Mouse (Mus musculus) left cerebral cortex, adult 8-10 months (tissue): ENCODE data around the gene Rsph9. TPM values are rescaled to one million over a fixed set of nuclear protein-coding genes. Genes with fewer than 3 reads are reported as not detected.

Experiments used
- DNase-seq, 2 experiments: peaks; one replicate each; pipeline ENCODE4 v3.0.0; 2022; ENCODE audit warnings: low spot score in 2 of 2
- total RNA-seq, 4 experiments: library from RNA; stranded (reverse); gene quantifications; 2 replicates each; pipeline ENCODE4 v1.2.4; 2022

Gene Rsph9
- 10 to 100 TPM; 17.8 to 21.3 (median 19.5) TPM for total RNA-seq

DNA sequence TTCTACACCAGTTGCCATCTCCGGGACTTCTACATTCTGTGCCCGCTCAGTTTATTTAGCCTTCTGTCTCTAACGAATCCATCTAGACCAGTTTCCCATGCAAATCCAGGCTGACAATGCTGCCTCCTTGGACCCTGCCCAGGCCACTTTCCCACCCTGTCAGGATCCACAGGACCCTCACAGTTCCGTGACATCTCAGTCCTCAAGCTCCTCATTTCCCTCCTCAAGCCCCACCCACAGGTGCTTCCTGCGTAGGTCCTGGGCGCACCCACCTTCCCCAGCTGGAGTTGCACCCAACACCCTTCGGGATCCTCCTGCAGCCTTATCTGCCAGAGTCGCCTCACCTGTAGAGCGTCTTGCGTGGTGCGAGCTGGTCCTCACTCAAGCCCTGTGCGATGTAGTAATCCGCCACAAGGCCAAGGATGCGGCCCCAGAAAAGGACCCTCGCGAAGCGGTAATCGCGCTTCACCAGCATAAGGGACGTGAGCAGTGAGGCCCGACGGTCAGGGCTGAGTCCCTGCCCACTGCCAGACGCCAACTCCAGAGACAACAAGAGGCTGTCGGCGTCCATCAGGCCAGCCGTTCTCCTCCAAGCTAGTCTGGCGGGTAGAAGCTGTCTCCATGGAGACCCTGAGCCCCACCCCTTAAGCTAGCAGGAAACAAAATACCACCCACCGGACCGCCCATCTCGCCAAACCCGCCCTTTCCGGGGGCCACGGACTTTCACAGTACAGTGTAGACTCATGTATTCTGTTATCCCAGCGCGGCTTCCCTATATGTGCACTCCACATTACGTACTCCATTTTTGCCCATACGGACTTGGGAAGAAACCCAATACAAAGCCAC, at the start of gene Rsph9:
Gene Rsph9 (minus strand): TSS at position 639 of the 846 bp plus-strand sequence.
- peak; percentile 45 to 74 for DNase-seq

DNA sequence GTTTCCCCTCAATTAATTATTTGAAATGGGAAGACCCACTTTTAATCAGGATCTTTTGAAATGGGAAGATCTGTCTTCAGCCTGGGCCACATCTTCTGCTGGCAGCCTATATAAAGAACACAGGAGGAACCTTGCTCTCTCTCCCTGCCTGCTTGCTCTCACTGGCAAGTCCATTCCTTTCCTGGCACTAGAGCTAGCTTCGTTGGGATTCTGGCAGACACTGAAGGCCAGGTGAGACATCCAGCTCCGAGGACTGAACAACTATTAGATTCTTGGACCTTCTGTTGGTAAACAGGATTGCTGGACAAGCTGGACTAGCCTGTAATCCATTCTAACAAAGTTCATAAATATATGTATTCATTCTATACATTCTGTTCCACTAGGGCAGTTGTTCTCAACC, 44.8 kb upstream of the Rsph9 start:
- DNase-seq, result no peak

DNA sequence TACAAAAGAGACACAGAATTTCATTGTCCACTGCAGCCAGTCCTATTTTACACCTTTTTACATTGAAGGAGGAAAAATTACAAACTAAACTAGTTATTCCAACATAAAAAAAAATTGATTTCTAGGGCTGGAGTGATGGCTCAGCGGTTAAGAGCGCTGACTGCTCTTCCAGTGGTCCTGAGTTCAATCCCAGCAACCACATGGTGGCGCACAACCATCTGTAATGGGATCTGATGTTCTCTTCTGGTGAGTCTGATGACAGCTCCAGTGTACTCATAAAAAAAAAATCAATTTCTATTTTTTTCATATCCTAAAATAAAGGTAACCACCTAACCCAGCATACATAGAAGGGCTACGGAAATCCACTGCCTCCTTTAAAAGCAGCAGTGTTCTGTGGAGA, 38.3 kb upstream of the Rsph9 start:
- no peak for DNase-seq

DNA sequence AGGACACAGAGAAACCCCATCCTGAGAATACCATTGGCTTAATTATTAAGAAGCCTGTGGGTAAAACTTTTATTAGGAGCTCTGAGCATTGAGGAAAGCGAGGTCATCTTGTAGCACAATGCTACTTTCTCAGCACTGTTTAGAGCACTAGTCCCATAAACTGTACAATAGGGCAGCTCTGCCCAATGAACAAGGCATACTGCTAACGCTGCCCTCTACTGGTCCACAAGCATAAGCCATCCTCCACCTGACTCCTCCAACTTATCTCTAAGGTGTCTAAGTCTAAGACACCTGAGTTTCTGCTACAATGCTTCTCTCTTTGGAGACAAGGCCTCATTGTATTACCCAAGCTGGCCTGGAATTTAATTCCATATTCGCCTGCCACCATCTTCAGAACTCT, 26.5 kb upstream of the Rsph9 start:
- DNase-seq, result no peak

DNA sequence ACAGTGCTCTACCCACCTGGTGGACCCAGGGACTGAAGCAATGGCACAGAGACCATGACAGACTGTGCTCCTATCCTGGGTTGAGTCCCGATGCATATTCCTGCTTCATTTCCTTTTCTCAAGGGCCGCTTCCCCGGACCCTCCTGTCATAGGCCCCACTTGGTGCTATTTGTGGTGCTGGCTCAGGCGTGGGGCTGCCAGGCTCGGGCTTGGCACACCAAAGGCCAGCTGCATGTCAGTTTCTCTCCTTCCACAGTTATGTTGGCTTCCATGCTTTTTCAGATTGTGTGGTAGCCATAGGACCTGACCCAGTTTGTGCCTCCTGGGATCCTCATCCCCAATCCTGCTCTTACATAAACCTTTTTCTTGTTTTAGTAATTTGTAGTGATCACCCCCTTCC, 24.8 kb upstream of the Rsph9 start:
- no peak for DNase-seq

DNA sequence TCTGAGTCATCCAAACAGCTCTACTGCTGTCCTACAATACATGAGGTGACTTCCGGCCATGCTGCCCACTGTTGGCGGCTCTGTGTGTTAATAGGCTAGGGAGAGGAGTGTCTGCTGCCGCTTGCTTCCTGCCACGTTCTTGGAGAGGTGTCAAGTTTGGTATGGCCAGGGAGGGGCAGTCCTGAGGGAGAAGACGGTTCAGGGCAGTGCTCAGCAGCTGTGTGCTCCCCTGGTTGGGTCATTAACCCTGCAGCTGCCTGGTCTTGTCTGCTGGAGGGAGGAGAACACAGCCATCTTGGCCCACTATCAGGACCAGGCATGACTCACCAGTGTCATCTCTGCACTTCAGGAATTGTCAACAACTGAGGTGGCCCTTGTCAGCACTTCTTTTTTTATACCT, 24.3 kb upstream of the Rsph9 start:
- DNase-seq, result no peak

DNA sequence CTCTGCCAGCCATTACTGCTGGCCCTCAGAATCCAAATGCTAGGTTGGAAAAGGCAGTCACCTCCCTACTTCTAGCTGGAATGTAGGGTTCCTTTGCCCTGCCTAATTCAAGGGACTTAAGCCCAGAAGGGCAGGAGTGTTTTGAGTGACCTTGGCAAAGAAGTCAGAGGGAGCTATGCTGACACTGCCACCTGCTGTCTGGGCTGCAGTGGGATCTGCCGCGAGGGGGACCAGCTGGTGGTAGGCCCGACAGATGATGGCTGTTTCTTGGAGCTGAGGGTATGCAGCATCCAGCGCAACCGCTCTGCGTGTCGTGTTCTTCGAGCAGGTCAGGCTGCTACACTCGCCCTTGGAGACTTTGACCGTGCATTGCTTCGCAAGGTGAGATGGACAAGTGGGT, 23.0 kb upstream of the Rsph9 start:
- DNase-seq, result no peak

DNA sequence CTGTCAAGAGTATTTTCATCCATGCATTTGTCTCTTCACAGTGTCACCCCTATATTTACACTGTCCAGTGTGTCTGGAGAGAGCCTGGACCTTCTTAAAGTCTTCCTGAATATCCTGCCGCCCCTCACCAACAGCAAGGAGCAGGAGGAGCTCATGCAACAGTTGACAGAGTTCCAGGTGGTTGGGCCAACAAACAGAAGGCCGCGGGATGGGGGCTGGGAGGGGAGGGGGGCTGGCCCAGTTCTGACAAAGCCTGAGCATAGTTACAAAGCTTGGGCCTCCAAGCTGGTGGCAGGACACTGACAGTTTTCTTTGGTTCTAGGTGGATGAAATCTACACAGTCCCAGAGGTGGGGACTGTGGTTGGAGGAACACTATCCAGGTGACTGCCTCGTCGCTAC, 22.3 kb upstream of the Rsph9 start:
- DNase-seq, result no peak

DNA sequence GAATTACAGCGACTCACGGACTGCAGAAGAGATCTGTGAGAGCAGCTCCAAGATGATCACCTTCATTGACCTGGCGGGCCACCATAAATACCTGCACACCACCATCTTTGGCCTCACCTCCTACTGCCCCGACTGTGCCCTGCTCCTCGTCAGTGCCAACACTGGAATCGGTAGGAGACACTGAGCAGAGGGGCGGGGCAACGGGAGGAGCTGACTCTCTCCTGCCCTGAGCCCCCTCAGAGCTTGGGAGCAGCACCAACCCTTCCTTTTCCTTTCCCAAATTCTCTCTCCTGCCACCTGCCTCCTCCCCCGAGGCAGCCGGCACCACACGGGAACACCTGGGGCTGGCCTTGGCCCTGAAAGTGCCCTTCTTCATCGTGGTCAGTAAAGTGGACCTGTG, 21.4 kb upstream of the Rsph9 start:
- no peak for DNase-seq

DNA sequence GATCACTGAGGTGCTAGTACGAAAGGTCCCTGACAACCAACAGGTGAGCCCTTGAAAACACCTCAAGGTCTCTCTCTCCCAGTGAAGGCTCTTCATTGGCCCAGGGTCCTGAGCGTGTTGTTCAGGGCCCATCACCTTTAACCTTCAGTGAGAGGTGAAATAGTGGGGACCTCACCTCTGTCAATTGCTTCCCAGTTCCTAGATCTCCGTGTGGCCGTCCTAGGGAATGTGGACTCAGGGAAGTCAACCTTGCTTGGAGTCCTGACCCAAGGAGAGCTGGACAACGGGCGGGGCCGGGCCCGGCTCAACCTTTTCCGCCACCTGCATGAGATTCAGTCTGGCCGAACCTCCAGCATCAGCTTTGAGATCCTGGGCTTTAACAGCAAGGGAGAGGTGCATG, 20.8 kb upstream of the Rsph9 start:
- no peak for DNase-seq

DNA sequence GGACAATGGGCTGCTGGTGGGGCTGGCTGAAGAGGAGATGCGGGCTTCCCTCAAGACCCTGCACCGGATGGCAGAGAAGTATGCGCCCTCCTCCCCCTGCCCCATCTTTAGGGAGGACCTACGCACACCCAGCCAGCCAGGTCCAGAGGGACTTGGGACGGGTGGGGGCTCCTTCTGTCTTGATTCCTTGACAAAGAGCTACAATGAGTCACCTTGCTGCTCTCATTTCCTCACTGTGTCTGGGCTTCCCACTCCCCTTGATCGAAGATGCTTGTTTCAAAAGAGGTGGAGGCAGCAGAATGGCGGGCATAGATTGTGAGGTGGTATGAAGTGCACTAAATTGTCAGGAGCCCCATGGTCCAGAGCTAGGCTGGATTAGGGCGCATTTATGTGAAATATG, 20.3 kb upstream of the Rsph9 start:
- DNase-seq, result no peak

DNA sequence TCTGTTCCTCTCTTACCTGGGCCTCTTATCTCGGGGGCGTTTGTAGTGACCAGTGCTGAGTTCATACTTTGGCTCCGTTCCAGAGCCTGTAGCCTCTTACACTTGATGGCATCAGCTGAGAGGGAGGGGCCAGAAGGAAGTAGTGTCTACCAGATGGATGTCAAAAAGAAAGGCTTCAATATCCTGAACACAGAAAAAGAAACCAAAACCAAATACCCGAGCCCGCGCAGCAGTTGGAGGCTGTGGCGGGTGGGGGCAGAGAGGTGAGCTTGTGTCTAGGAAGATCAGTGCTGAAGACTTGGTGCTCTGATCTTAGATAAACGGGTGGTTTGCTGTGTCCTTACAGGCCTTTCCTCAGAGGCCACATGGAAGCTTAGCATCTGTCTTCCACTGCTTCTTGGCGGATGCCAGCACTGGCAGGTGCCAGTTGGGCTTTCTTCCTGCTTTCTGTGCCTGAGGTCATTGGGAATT, 19.0 kb upstream of the Rsph9 start:
- no peak for DNase-seq

DNA sequence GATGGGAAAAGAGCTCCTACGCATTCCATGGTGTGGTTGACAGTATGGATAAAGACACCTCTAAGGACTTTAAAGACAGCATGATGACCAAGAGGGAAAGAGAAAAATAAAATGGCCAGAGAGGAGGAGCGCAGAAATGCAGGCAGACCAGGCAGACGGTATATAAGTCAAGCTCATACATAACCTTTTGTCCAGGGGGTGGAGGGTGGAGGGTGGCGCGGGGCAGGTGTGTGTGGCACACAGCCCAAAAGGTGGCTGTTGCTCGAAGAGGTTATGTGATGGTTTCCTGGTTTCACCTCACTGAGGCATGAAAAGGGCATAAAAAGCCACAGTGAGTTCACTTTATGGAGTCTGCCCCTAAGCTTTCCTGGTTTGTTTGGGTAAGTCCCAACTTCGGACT, 18.5 kb upstream of the Rsph9 start:
- no peak for DNase-seq

DNA sequence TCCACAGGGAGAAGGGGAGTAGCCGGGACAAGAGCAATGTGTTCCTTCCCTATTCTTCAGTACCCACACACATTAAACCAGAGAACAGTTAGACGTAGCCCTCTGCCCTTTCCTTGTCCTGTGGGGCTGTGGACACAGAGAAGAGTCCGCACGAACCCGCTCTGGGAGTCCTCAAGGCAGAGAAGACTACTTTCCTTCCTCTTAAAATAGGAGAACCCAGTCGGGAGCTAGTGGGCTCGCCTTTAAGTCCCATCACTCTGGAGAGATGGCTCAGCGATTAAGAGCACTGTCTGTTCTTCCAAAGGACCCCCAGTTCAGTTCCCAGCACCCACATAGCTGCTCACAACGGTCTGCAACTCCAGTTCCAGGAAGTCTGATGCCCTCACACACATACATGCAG, 17.7 kb upstream of the Rsph9 start:
- no peak for DNase-seq

DNA sequence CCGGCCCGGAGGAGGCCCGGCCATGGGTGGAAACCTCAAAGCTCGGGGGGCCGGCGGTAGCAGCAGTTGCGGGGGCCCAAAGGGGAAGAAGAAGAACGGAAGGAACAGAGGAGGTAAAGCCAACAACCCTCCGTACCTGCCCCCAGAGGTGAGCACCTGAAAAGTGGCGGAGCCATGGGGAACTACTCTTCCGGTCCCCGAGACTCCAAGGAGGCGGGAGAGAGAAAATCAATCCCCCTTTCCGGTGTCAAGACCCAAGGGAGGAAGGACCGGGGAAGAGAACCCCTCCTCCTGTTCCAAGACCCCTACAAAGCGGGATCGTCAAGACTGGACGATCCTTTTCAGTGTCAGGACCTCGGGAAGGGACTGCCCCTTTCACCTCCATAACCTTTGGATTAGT, 17.2 kb upstream of the Rsph9 start:
- peak in 1 of 2 experiments; percentile 39 for DNase-seq

DNA sequence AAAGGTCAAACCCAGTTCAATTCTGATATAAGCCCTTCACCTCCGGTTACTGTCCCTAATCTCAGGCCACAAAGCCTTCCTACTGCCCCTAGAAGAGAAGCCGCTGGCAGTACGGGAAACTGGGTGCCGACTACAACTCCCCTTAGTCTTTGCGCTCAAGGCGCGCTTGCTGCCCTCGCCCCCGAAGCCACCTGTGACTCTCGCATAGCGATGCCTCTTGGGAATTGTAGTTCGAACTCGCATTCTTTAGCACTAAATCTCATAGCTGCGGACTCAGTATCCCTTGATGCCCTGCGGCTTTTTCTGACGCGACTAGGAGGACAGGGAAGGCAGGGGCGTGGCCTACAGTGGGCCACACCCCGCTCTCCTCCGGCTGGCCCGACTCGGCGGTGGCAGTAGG, 16.7 kb upstream of the Rsph9 start, which contains the start of gene Gtpbp2:
Gene Gtpbp2 (plus strand): TSS at position 347 of the 400 bp plus-strand sequence.
- peak; percentile 88 to 99 for DNase-seq

DNA sequence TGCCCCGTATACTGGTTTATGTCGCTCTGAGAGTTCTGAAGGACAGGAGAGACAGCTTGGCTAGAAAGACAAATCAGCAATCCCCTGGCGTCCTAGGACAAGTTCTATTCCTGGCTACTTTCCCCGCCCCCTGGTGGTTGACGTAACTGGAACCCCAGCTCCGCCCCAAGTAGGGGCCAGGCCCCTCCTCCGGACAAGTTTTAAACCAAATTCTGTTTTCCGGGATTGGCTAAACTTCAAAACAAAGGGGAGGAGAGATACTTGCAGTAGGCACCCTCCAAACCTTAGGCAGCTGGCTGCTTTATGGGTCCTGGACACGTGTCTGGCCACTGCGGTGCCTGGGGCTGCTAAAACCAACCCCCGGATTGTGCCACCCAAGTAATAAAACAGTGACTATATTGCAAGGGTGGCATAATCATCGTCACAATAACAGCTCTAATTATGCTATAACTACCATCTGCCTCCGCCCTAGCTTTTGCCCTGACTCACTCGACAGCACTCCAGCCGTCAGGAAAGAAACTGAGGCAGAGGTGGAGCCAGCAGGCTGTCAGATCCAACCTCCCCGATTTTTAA, 16.2 kb upstream of the Rsph9 start:
- peak; percentile 68 to 84 for DNase-seq

DNA sequence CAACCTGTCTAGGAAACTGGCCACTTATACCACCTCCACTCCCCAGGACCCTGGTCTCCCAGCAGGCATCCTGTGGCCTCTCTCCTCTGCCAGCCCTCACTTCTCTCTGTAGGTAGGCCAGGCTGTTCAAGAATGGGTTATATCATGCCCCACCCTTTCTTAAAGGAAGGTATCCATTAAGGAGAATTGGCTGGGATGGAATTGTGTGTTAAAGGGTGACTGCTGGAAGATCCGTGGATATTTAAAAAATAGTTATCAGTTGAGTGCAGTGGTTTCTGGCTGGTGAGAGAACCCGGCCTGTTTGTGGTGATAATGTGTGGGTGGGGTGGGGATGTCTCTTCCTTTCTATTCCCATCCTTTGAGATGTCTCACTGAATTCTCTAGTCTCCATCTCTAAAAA, 15.2 kb upstream of the Rsph9 start:
- no peak for DNase-seq

DNA sequence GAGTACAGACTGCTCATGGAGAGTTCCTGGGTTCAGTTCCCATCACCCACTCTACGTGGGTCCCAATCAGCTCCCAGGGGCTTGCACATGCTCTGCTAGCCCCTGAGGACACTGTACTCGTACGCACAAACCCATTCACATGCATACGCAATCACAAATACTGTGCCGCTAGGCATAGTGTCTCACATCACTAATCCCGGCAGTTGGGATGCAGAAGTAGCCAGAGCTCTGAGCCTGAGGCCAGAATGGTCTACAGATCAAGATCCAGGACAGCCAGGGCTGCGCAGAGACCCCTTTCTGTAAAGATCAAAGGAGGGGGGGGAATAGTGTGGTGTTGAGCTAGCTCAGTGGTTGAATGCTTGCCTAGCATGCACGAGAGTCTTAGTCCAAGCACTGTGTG, 13.1 kb upstream of the Rsph9 start:
- DNase-seq, result no peak

DNA sequence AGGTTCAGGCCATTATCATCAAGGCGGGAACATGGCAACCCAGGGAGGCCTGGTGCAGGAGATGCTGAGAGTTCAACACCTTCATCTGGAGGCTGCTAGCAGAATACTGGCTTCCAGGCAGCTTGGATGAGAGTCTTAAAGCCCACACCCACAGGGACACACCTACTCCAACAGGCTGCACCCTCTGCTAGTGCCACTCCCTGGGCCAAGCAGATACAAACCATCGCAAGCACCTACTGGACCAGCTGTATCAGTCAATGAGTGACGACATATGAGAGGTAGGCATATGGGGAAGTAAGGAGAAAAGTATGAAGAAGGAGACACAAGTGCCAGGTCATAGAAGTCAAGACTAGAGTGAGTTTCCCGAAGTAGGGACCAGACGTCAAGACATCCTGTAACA, 12.7 kb upstream of the Rsph9 start:
- DNase-seq, result no peak

DNA sequence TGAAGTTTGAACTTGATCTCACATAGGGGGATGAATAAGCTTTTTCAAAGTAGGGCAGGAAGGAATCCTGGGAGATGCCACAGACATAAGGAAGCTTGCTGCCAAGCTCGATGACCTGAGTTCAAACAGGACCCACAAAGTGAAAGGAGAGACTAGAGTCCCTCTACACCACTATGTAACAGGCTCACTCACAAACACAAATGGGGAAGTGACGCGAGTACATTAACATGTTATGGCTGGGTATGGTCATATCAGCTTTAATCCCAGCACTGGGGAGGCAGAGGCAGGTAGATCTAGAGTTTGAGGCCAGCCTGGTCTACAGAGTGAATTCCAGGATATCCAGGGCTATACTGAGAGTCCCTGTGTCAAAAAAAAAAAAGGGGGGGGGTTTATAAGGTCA, 10.3 kb upstream of the Rsph9 start:
- no peak for DNase-seq

DNA sequence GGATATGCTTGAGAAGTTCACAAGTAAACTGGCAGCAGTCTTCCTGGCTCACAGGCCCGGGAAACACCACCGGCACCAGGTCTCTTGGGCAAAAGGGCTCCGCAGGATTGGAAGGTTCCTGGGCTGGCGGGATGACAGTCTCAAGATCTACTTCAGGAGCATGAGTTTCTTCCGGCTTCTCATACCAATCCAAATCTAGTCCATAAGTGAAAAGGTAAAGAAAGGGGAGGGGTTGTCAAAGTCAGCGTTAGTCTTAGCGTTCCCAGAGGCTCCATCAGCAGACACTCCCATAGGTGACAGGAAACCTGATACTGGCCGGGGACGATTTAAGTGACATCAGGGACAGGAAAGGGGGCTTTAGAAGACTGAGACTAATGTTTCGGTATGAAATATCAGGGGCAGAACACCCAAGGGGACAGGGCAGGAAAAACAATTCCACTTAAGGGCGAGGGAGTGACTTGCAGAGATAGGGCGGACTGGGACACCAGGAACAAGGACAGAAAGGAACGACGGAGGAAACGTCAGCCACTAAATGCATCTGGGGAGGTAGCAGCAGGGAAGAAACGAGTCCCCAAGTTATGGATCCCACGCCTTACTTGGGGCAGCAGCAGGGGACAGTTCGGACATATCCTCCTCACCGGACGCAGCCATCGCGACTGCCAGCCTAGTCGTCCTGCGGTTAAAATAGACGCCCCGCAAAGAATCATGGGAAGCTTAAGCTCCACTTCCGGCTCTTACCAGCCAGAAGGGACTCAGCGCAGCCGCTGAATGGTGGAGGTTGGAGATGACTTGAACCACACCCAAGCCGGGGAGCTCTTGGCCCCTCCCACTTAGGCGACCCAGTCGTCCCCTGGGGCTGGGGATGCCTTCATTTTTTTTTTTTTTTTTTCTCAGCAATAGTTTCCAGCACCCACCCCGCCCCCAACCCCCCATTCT, 9.1 kb upstream of the Rsph9 start, which contains the start of gene Mad2l1bp:
Gene Mad2l1bp (minus strand): TSS at position 707 of the 936 bp plus-strand sequence.
- DNase-seq, result peak; percentile 59 to 86
